In genomic region chr7:112330935-112331334, GRCm38 (mm10) we compare ENCODE assay signal across 27 mouse cellular contexts.
DNase-seq lines count a peak whose midpoint lies in the region; ATAC-seq and TF ChIP-seq lines count a peak whose summit lies in the region.
"Had no signal": no experiment of that assay in that cellular context is flagged by ENCODE, and none has a peak within 500 bp of the region (broad histone marks: within the 10 kb centered on the region; RNA-seq: fewer than 3 reads in every experiment).

No protein-coding gene starts in this region.

- ATAC-seq in heart, embryonic 12.5 days (ENCODE audit: insufficient number of reproducible peaks, low FRiP score) = no peak
- ATAC-seq in heart, embryonic 16.5 days (replicated peaks; ENCODE audit: extremely low read depth, insufficient read depth, low FRiP score) = no peak
- ATAC-seq: forebrain, embryonic 13.5 days; forebrain, embryonic 16.5 days; hindbrain, postnatal 0 days; inflammation-experienced regulatory T-cells, adult 6 months; intestine, embryonic 16.5 days; Patski had no signal

- no peaks in the 10 kb centered on the region for H3K27me3 ChIP-seq in heart, embryonic 12.5 days (replicated peaks)
- no peaks in the 10 kb centered on the region for H3K27me3 ChIP-seq in heart, adult 2 months (ENCODE audit: control insufficient read depth, insufficient read depth, low read length)
- no peaks in the 10 kb centered on the region for H3K27me3 ChIP-seq in heart, embryonic 16.5 days (ENCODE audit: control insufficient read depth, insufficient read depth, low read length)
- H3K27me3 ChIP-seq: forebrain, embryonic 13.5 days; Patski had no signal

- WGBS in heart, embryonic 12.5 days = 49% methylated on average over 8 of the region's 8 CpGs
- WGBS in heart, adult 2 months = 70% methylated on average over 8 of the region's 8 CpGs
- 59% methylated on average over 8 of the region's 8 CpGs for WGBS in heart, embryonic 16.5 days

- no peak for TF ChIP-seq CTCF in heart, adult 2 months (IDR thresholded peaks at IDR 0.05)
- TF ChIP-seq CTCF in left cerebral cortex, adult 2 months (IDR thresholded peaks at IDR 0.05) = no peak
- no peak for TF ChIP-seq CTCF in embryonic fibroblast, embryonic 13.5 days (IDR thresholded peaks at IDR 0.05; ENCODE audit: borderline replicate concordance, insufficient read depth, low read length)

- H3K9ac ChIP-seq in heart, embryonic 12.5 days = 0 out of 2 replicates have a peak overlapping the region, but pooled peaks have one; percentile 25
- H3K9ac ChIP-seq in heart, adult 2 months (ENCODE audit: low read depth, low read length) = no peak overlapping the region
- no peak overlapping the region for H3K9ac ChIP-seq in heart, embryonic 16.5 days (ENCODE audit: low read length)
- H3K9ac ChIP-seq: embryonic facial prominence, embryonic 13.5 days; forebrain, embryonic 13.5 days; hindbrain, embryonic 14.5 days had no signal

- H3K27ac ChIP-seq in heart, embryonic 12.5 days (ENCODE audit: poor library complexity, severe bottlenecking) = peak overlapping the region; percentile 52
- H3K27ac ChIP-seq in heart, adult 2 months = no peak overlapping the region
- 0 out of 2 replicates have a peak overlapping the region, but pooled peaks have one; percentile 5 for H3K27ac ChIP-seq in heart, embryonic 16.5 days (ENCODE audit: low read length)
- peak overlapping the region; percentile 49; the same call in 1 of the 2 replicates for H3K27ac ChIP-seq in left cerebral cortex, adult 2 months
- 0 out of 2 replicates have a peak overlapping the region, but pooled peaks have one; percentile 38 for H3K27ac ChIP-seq in embryonic fibroblast, embryonic 13.5 days (ENCODE audit: insufficient read depth, low read length)
- H3K27ac ChIP-seq: embryonic facial prominence, embryonic 13.5 days; forebrain, embryonic 10.5 days; forebrain, embryonic 13.5 days; hindbrain, embryonic 14.5 days; hindbrain, postnatal 0 days had no signal

- peaks cover 34% of the 10 kb centered on the region for H3K4me1 ChIP-seq in heart, embryonic 12.5 days (replicated peaks)
- peaks cover 3% of the 10 kb centered on the region for H3K4me1 ChIP-seq in heart, adult 2 months (ENCODE audit: control insufficient read depth, insufficient read depth, low read length)
- H3K4me1 ChIP-seq in heart, embryonic 16.5 days (ENCODE audit: control insufficient read depth, insufficient read depth, low read length) = peaks cover 16% of the 10 kb centered on the region
- peaks cover 15% of the 10 kb centered on the region for H3K4me1 ChIP-seq in embryonic fibroblast, embryonic 13.5 days (ENCODE audit: control insufficient read depth, insufficient read depth, low read length)
- H3K4me1 ChIP-seq: forebrain, embryonic 10.5 days; forebrain, embryonic 13.5 days had no signal

- no peaks in the 10 kb centered on the region for H3K9me3 ChIP-seq in heart, embryonic 12.5 days (replicated peaks)
- H3K9me3 ChIP-seq in heart, embryonic 16.5 days (replicated peaks; ENCODE audit: control insufficient read depth, low read length) = no peaks in the 10 kb centered on the region
- H3K9me3 ChIP-seq: embryonic facial prominence, embryonic 13.5 days; forebrain, embryonic 10.5 days; forebrain, embryonic 13.5 days had no signal

- TF ChIP-seq POLR2A in heart, adult 2 months (IDR thresholded peaks at IDR 0.05; ENCODE audit: insufficient read depth, low read depth, low read length) = no peak
- no peak for TF ChIP-seq POLR2A in embryonic fibroblast, embryonic 13.5 days (IDR thresholded peaks at IDR 0.05; ENCODE audit: low read depth, low read length)

- no peak overlapping the region for H3K4me2 ChIP-seq in heart, embryonic 12.5 days
- H3K4me2 ChIP-seq in heart, embryonic 16.5 days (ENCODE audit: low read depth, low read length) = no peak overlapping the region
- H3K4me2 ChIP-seq: embryonic facial prominence, embryonic 13.5 days; forebrain, embryonic 13.5 days; hindbrain, embryonic 14.5 days had no signal

- H3K79me2 ChIP-seq in heart, adult 2 months (replicated peaks; ENCODE audit: control insufficient read depth, insufficient read depth, low read length) = no peaks in the 10 kb centered on the region

- peaks cover 97% of the 10 kb centered on the region for H3K36me3 ChIP-seq in heart, embryonic 12.5 days
- H3K36me3 ChIP-seq in heart, adult 2 months (ENCODE audit: control insufficient read depth, insufficient read depth, low read length) = peaks cover 4% of the 10 kb centered on the region; the same call in 1 of the 2 replicates
- H3K36me3 ChIP-seq in heart, embryonic 16.5 days (ENCODE audit: control insufficient read depth, insufficient read depth) = peaks cover 65% of the 10 kb centered on the region
- H3K36me3 ChIP-seq: embryonic facial prominence, embryonic 13.5 days; forebrain, embryonic 10.5 days; G1E had no signal

- no peak for DNase-seq in heart, adult 2 months
- DNase-seq in heart, postnatal 36 days = no peak
- no peak for DNase-seq in left cerebral cortex, adult 2 months (ENCODE audit: extremely low spot score in 1 of 2, low spot score in 2 of 2)
- no peak for DNase-seq in left cerebral cortex, adult 9 months (ENCODE audit: low spot score in 2 of 2)
- DNase-seq in kidney, postnatal 14 days = no peak
- DNase-seq: adrenal gland, postnatal 10 days; adrenal gland, postnatal 36 days; B cell, adult 2 months; cerebellum, adult 11 months; cerebellum, adult 2 months; cerebellum, adult 9-11 months; cerebellum, postnatal 25 days; gastrocnemius, postnatal 14 days; kidney, adult 18-20 months had no signal

- TF ChIP-seq EP300 in heart, adult 2 months (IDR thresholded peaks at IDR 0.05; ENCODE audit: insufficient read depth, low read depth, low read length) = no peak

- intact Hi-C loops in heart, adult 2 months (cut with DNase I) = no loop called here
- intact Hi-C loops in heart, postnatal 36 days (cut with DNase I) = loop anchor here (2.0 kb wide), 1 partner anchor 38 kb away; no protein-coding TSS in a partner anchor
- intact Hi-C loops in left cerebral cortex, adult 2 months (cut with DNase I) = no loop called here

- H3K4me3 ChIP-seq in heart, embryonic 12.5 days = no peak overlapping the region
- H3K4me3 ChIP-seq in heart, adult 2 months = no peak overlapping the region
- H3K4me3 ChIP-seq in heart, embryonic 16.5 days (ENCODE audit: low read length) = no peak overlapping the region
- H3K4me3 ChIP-seq in left cerebral cortex, adult 2 months = no peak overlapping the region
- H3K4me3 ChIP-seq in embryonic fibroblast, embryonic 13.5 days (ENCODE audit: insufficient read depth, low read length) = no peak overlapping the region
- H3K4me3 ChIP-seq: embryonic facial prominence, embryonic 13.5 days; forebrain, embryonic 10.5 days; forebrain, embryonic 13.5 days had no signal
